Mouse (Mus musculus): Measurements from ENCODE around the gene Gm12886. TPM values are rescaled to one million over a fixed set of nuclear protein-coding genes. Genes with fewer than 3 reads are reported as not detected.

Gene Gm12886
- not detected in 2 replicates for polyA plus RNA-seq (2014; fragmentation: Nextera tagmentation; extraction: Ambion mirVana)

DNA sequence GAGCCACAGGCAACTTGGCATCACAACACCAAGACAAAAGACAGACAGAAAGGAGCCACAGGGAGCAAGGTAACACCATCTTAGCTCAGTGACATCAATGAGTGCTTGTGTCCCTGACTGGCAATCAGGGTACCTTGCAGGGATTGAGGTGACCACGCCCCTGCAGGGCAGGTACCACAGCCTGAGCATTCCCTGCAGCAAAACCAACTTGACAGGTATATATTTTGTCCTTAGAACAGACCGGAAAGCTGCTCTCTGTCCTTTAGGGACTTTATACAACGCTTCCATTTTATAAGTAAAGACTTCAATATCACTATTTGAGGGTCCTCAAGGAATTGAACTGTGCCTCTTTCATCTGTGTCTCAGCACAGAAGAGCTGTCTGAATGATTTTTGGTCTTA lies at the start of gene Gm12886:
Gene Gm12886, minus strand, starts transcription at position 101 of the 400 bp plus-strand sequence.
- ATAC-seq (ENCODE audit: insufficient number of reproducible peaks, low FRiP score, low TSS enrichment, low read depth) = no peak
- Histone ChIP-seq H3K4me2 (ENCODE audit: low read depth, severe bottlenecking) (no peak within 1 kb of the TSS), H3K36me3 (ENCODE audit: control insufficient read depth, insufficient read depth, low read length) (no peaks in the 10 kb centered on the region), H3K4me3 (ENCODE audit: low read depth, low read length) (no peak within 1 kb of the TSS), H3K4me1 (ENCODE audit: control insufficient read depth, insufficient read depth, low read length) (no peaks in the 10 kb centered on the region), H3K9me3 (ENCODE audit: control insufficient read depth, low read length) (peaks cover 3% of the 10 kb centered on the region; the same call in 1 of the 2 replicates), H3K9ac (ENCODE audit: low read length) (no peak within 1 kb of the TSS), H3K27me3 (ENCODE audit: control insufficient read depth, insufficient read depth, low read length) (no peaks in the 10 kb centered on the region), H3K27ac (replicated peaks; ENCODE audit: low read depth, low read length) (no peak within 1 kb of the TSS)
- 61% methylated on average over 3 of the region's 3 CpGs for WGBS
- no peak for DNase-seq (ENCODE audit: low spot score)

Other genes starting within 250 kb of the Gm12886 start
- 23.5 and 24.0 TPM in 2 replicates for gene Rlf, start 208.0 kb downstream of the Gm12886 start, polyA plus RNA-seq (2014; fragmentation: Nextera tagmentation; extraction: Ambion mirVana)
- gene Gm12888, start 98.2 kb downstream of the Gm12886 start, polyA plus RNA-seq (2014; fragmentation: Nextera tagmentation; extraction: Ambion mirVana) = not detected in 2 replicates
- not detected in 2 replicates for gene Gm12887, start 199.0 kb upstream of the Gm12886 start, polyA plus RNA-seq (2014; fragmentation: Nextera tagmentation; extraction: Ambion mirVana)